Mouse (Mus musculus) spleen, adult 2 months (tissue): ENCODE data around the gene Parvb. TPM values are rescaled to one million over a fixed set of nuclear protein-coding genes. Genes with fewer than 3 reads are reported as not detected.

ENCODE experiments used
- DNase-seq, 2 experiments: peaks; one replicate each; pipeline versions ENCODE4 v3.0.0 to v3.0.0-alpha.2; 2012 to 2021; ENCODE audit warnings: low spot score in 2 of 2, low read depth in 1 of 2
- H3K27ac ChIP-seq: fragments of 200-500 bp; 2 replicates; pipeline ENCODE4 v1.5.1; 2012; ENCODE audit warnings: low read length, inconsistent platforms; ENCODE audit not compliant: insufficient read depth
- H3K27me3 ChIP-seq: fragments of 200-500 bp; 2 replicates; pipeline ENCODE4 v1.6.1; 2012; ENCODE audit warnings: mild to moderate bottlenecking, moderate library complexity, low read length, inconsistent platforms; ENCODE audit not compliant: control insufficient read depth, insufficient read depth
- H3K36me3 ChIP-seq: fragments of 200-500 bp; 2 replicates; pipeline ENCODE4 v1.6.1; 2012; ENCODE audit warnings: mild to moderate bottlenecking, low read length, inconsistent platforms; ENCODE audit not compliant: control insufficient read depth, insufficient read depth
- H3K4me1 ChIP-seq: fragments of 200-500 bp; 2 replicates; pipeline ENCODE4 v1.6.1; 2011; ENCODE audit warnings: inconsistent platforms; ENCODE audit not compliant: control insufficient read depth, insufficient read depth, insufficient read length
- H3K4me3 ChIP-seq: fragments of 200-500 bp; 2 replicates; pipeline ENCODE4 v1.5.1; 2011; ENCODE audit warnings: mild to moderate bottlenecking, inconsistent platforms; ENCODE audit not compliant: insufficient read depth, insufficient read length; ENCODE audit errors: extremely low read depth
- CTCF ChIP-seq: fragments of 200-500 bp; IDR thresholded peaks from 2 replicates; pipeline ENCODE4 v1.5.1; 2011; ENCODE audit warnings: mild to moderate bottlenecking, inconsistent platforms; ENCODE audit not compliant: insufficient read depth, insufficient read length, insufficient replicate concordance; ENCODE audit errors: extremely low read depth
- POLR2A ChIP-seq: fragments of 200-500 bp; IDR thresholded peaks from 2 replicates; pipeline ENCODE4 v1.6.1; 2011; ENCODE audit warnings: low read depth, low read length, inconsistent platforms
- WGBS: fragments of 180-500 bp; shearing (Covaris S2); methylation state at CpG from one replicate; pipeline ENCODE4 v1.1.7; 2018; 5-methylcytosine and 5-hydroxymethylcytosine counted together
- polyA plus RNA-seq: library from polyadenylated mRNA; depleted of rRNA; stranded (reverse); fragments of >200 nt; gene quantifications from 2 replicates; pipeline ENCODE4 v1.2.3, GENCODE M21; 2012

Parvb gene
- polyA plus RNA-seq, 1 experiment = 39.9 TPM

- no peak for DNase-seq
- 59% methylated on average over 6 of the region's 6 CpGs for WGBS
- no peaks in the 10 kb centered on the region for H3K36me3 ChIP-seq
These were observed 38.6 kb downstream of the Parvb start for GRCm38 (mm10) chr15:84270463-84270862.

GRCm38 (mm10) chr15:84276066-84276465, 44.2 kb downstream of the Parvb start:
- TF ChIP-seq POLR2A = no peak
- no peak for TF ChIP-seq CTCF
- no peaks in the 10 kb centered on the region for H3K27me3 ChIP-seq
- no peaks in the 10 kb centered on the region for H3K4me1 ChIP-seq
- WGBS = 96% methylated on average over 4 of the region's 4 CpGs
- DNase-seq = no peak
- H3K27ac ChIP-seq = no peak overlapping the region
- H3K4me3 ChIP-seq = no peak overlapping the region
- H3K36me3 ChIP-seq = no peaks in the 10 kb centered on the region

More at GRCm38 (mm10) chr15:84270463-84270862, 38.6 kb downstream of the Parvb start:
- H3K27me3 ChIP-seq = no peaks in the 10 kb centered on the region
- no peaks in the 10 kb centered on the region for H3K4me1 ChIP-seq
- no peak overlapping the region for H3K4me3 ChIP-seq
- H3K27ac ChIP-seq = no peak overlapping the region
- no peak for TF ChIP-seq POLR2A
- TF ChIP-seq CTCF = no peak

GRCm38 (mm10) chr15:84278091-84278490, 46.2 kb downstream of the Parvb start:
- Histone ChIP-seq H3K4me3 (no peak overlapping the region), H3K4me1 (no peaks in the 10 kb centered on the region), H3K27ac (no peak overlapping the region), H3K27me3 (no peaks in the 10 kb centered on the region), H3K36me3 (no peaks in the 10 kb centered on the region)
- no peak for DNase-seq
- 70% methylated on average over 7 of the region's 7 CpGs for WGBS
- TF ChIP-seq POLR2A (no peak), CTCF (no peak)

GRCm38 (mm10) chr15:84278656-84279055, 46.8 kb downstream of the Parvb start:
- WGBS = 86% methylated on average over 7 of the region's 7 CpGs
- Histone ChIP-seq H3K36me3 (no peaks in the 10 kb centered on the region), H3K4me1 (no peaks in the 10 kb centered on the region), H3K4me3 (no peak overlapping the region), H3K27ac (no peak overlapping the region), H3K27me3 (no peaks in the 10 kb centered on the region)
- no peak for TF ChIP-seq POLR2A
- no peak for TF ChIP-seq CTCF
- no peak for DNase-seq

GRCm38 (mm10) chr15:84280309-84280708, 48.5 kb downstream of the Parvb start:
- Histone ChIP-seq H3K36me3 (no peaks in the 10 kb centered on the region), H3K27ac (no peak overlapping the region), H3K4me1 (no peaks in the 10 kb centered on the region), H3K27me3 (no peaks in the 10 kb centered on the region), H3K4me3 (no peak overlapping the region)
- TF ChIP-seq POLR2A (no peak), CTCF (no peak)
- no peak for DNase-seq
- WGBS = 39% methylated on average over 8 of the region's 8 CpGs

GRCm38 (mm10) chr15:84280712-84281347, 49.0 kb downstream of the Parvb start:
- H3K27me3 ChIP-seq = no peaks in the 10 kb centered on the region
- WGBS = 87% methylated on average over 11 of the region's 11 CpGs
- no peak overlapping the region for H3K4me3 ChIP-seq
- H3K36me3 ChIP-seq = no peaks in the 10 kb centered on the region
- no peaks in the 10 kb centered on the region for H3K4me1 ChIP-seq
- TF ChIP-seq CTCF = no peak
- TF ChIP-seq POLR2A = no peak
- no peak for DNase-seq
- H3K27ac ChIP-seq = no peak overlapping the region
